Mouse (Mus musculus) regulatory T cell (primary cell): ENCODE results near the gene Abcb5.
"Not testable (repeated sequence)": the region's sequence is repeated elsewhere in the genome, so short reads cannot be mapped to it uniquely, and the experiment has no call there.

Experiments used
- in situ Hi-C: fragments of 300-600 bp; cut with MboI, MseI; formaldehyde crosslinking; loops from one replicate; pipeline ENCODE4 v1.15.1; 2025; ENCODE audit warnings: high pct_unique_total_duplicates

Abcb5 gene

DNA sequence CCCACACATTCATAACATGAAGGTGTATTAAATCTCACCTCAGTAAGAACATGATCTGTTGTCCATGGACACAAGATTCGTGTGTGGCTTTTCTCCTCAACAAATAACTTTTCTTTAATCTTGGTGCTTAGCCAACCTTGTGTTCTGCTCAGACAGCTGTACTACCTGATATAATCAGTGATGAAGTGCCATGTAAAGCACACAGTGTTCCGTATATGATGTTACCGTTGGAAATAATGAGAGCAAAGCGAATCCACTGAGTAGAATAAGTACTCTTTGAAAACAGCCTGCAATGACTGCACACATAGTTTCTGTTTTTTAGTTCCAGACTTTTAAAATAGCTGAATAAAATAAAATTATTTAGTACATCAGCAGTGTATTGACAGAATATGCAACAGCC lies at the start of gene Abcb5:
TSS of gene Abcb5 (minus strand) at position 101 of the 400 bp plus-strand sequence.
- in situ Hi-C loops, result no loop called here

DNA sequence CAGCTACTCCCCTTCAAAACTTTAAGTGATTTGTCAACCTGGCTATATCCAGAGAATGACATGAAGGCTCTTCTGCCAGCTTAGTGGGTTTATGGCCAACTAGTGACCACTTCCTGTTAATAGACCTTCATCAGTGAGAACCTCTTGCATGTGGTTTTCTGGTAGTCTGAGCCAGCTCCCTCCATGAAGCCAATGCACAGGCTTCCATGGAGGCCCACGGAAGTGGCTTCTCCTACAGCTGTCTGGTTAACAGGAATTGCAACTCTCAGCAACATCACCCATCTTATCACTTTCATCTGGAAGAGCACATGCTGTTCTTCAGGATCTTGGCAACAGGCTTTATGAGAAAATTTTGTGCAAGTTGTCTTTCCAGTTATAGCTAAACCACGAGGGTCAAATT lies 33.0 kb upstream of the Abcb5 start:
- in situ Hi-C loops, result no loop called here

DNA sequence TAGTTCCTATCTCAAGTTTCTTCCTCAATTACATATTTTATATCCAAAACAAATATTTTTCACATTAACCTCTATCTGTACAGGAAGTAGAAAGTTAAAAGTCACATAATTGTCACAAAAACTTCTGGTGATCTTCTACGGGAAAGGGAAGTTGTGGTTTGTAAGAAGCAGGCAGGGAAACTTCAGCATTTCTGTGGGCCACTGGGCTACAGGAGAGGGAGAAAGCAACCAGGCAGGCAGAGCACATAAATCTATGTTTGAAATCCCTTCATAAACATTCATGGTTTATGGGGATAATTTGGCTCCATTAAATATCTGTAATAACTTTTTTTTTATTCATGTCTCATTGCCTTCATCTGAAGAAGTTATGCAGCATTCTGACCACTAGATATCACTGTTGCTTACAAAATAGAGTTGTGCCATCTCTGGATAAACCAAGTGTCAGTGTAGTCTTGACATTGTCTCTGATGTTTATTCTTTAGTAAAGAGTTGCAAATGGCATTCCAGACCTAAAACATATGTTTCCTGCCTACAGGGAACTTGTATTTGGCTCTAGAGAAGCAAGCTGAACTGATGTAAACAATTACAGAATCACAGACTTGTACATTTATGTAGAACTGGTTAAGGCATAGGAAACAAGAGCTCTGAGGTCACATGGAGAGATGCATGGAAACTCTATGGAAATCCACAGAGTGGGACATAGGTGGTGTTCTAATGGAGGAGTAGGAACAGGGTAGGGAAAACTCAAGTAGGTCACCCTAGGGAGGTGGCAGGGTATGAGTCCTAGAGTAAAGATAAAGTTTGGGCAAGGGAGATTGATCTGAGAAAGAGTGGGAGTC lies 28.3 kb upstream of the Abcb5 start:
- in situ Hi-C loops, result no loop called here

GRCm38 (mm10) chr12:118984852-118985251 lies 18.6 kb upstream of the Abcb5 start:
- in situ Hi-C loops, result no loop called here

GRCm38 (mm10) chr12:118930386-118931318 lies 35.6 kb downstream of the Abcb5 start:
- in situ Hi-C loops, result no loop called here

GRCm38 (mm10) chr12:118926813-118927281 lies 39.4 kb downstream of the Abcb5 start:
- in situ Hi-C loops, result no loop called here

DNA sequence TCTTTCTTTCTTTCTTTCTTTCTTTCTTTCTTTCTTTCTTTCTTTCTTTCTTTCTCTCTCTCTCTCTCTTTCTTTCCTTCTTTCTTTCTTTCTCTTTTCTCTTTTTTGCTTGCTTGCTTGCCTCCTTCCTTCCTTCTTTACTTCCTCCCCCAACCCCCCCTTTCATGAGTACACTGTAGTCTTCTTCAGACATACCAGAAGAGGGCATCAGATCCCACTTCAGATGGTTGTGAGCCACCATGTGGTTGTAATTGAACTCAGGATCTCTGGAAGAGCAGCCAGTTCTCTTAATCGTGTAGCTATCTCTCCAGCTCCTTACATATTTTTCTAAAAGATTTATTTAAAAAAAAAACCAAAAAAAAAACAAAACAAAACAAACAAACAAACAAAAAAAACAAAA lies 42.3 kb downstream of the Abcb5 start:
- in situ Hi-C loops, result not testable (repeated sequence)

DNA sequence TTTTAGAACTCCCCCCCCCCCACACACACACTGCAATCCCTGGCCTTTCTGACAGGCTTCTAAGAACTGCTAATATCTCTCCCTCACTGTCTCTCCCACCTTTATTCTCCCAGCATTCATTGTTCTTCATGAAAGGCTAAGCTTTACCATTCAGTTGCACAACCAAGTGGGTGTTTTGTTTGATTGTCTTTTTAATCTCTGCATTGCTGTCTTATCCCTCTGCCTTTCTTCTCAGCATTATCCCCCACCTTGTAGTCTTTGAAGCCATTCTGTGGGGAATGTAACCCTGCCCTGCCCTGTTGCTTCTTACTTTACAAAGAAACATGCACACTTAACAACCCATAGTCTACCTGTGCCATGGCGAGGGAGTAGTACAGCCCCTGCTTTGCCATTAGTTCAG lies 48.5 kb downstream of the Abcb5 start:
- in situ Hi-C loops, result no loop called here

- in situ Hi-C loops, result no loop called here
Observed at GRCm38 (mm10) chr12:118910360-118910759, 55.9 kb downstream of the Abcb5 start.

GRCm38 (mm10) chr12:118902249-118902648 lies 64.0 kb downstream of the Abcb5 start:
- in situ Hi-C loops, result no loop called here

GRCm38 (mm10) chr12:118887964-118888363 lies 78.3 kb downstream of the Abcb5 start:
- in situ Hi-C loops, result no loop called here

DNA sequence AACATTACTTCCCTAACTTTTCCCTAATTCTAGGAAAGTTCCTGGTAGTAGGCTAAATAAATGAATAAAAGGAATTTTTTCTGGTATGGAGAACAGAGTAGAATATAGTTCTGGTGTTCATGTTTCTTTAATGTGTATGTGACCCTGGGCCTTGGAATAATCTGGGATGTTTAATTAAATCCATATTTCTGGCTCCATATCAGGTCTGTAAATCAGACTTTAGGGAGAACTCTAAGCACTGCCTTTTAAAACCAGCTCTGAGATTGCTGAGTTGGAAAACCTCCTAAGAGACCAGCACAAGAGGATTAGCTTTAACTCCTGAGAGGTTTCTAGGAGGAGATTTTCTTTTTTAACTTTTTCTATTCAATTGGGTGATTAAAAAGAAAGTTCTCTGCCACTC lies 83.4 kb downstream of the Abcb5 start:
- in situ Hi-C loops, result no loop called here

GRCm38 (mm10) chr12:118872673-118873072 lies 93.5 kb downstream of the Abcb5 start:
- in situ Hi-C loops, result loop anchor here (25.0 kb wide), 1 partner anchor 410 kb away; no protein-coding TSS in a partner anchor

DNA sequence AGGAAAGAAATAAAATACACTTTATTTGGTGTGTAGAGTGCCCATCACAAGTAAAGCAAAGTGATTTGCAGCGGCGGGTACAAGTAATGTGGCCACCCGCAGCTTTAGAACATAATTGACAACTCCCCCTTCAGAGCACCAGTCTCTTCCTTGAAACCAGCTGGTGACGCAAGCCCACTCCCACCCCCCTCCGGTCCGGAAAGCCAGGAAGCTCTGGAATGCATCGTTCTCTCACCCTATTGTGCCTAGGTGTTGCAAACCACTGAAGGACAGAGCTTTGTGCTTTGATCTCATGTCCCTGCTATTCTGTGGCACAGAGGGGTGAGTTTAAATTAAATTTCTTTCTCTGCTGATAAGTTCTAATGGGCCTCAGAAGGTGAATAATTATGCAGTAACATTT lies 110.1 kb downstream of the Abcb5 start:
- in situ Hi-C loops, result loop anchor here (25.0 kb wide), 1 partner anchor 394 kb away; no protein-coding TSS in a partner anchor

DNA sequence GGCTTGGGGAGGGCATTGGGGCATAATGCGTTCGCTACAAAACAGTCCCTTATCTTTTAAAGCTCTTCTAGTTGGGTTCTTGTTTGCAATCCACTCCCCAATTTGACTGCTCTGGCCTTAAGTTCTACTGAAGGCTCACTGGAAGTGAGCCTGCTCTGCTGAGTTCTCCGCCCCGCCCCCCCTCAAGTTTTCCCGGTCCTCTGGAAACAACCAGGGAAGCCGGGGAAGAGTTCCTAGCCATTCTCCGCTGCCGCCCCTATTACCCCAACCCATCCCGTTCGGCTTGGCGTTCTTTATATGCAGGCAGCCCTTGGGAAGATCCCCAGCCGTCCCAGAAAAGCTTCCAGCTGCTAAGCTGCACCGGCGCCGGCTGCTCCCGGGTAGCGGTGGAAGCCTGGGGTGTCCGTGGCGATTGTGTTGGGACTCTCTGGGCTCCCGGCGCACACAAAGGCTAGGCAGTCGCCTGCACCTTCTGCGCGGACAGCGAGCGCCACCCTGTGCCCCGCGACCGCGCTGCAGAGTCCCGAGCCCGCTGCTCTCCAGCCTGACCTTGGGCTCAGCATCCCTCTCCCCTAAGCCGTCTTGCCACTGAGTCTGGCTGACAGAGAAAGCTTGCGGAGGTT lies 111.3 kb downstream of the Abcb5 start:
- in situ Hi-C loops, result loop anchor here (5.0 to 25.0 kb wide), 2 partner anchors 393 to 848 kb away; no protein-coding TSS in a partner anchor

- in situ Hi-C loops, result loop anchor here (5.0 to 25.0 kb wide), 2 partner anchors 392 to 847 kb away; no protein-coding TSS in a partner anchor
Observed at GRCm38 (mm10) chr12:118854401-118854800, 111.8 kb downstream of the Abcb5 start.

- in situ Hi-C loops, result loop anchor here (5.0 to 25.0 kb wide), 2 partner anchors 391 to 846 kb away; no protein-coding TSS in a partner anchor
Observed at GRCm38 (mm10) chr12:118853331-118853730, 112.9 kb downstream of the Abcb5 start.

DNA sequence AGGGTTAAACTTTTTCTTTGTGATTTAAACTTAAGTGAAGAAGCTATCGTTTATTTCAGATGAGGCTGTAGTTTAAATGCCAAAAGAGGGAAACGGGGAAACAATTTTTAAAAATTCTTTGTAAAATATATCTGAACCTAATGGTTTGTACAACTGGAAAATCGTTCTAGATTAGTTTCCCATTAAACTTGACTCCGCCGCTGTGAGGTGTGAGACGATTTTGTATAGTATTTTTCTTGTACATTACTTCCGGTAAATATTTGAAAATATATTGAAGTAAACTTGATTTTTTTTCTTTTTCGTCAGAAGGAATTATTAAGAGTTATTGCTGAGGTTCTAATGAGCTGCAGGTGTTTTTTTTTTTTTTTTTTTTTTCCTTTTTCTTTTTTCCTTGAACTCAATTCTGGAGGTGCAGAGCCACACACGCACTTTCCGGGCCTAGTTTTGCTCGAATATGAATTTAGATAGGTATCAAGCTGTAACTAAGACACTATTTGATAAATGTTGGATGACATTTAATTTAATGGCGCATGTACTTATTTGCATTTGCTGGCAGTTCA lies 115.3 kb downstream of the Abcb5 start:
- in situ Hi-C loops, result loop anchor here (5.0 to 25.0 kb wide), 2 partner anchors 389 to 844 kb away; no protein-coding TSS in a partner anchor

DNA sequence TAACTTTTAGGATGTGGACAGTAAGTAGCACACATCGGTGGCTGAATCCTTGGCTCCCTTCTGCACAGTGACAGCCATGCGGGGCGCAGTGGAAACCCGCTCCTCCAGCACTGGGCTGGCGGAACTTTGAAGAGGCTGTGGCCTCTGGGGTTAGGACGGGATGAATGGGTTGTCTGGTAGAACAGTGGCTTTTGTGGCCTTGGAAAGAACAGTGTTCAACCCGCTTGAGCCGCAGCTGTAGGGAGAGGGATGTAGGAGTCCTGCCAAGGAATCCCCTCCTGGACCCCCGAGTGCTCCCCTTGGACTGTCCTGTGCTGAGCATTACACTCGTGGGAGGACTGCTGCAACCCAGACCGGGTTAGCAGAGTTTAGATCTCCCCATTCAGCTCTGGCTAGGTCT lies 116.2 kb downstream of the Abcb5 start:
- in situ Hi-C loops, result loop anchor here (5.0 to 25.0 kb wide), 2 partner anchors 388 to 843 kb away; no protein-coding TSS in a partner anchor

DNA sequence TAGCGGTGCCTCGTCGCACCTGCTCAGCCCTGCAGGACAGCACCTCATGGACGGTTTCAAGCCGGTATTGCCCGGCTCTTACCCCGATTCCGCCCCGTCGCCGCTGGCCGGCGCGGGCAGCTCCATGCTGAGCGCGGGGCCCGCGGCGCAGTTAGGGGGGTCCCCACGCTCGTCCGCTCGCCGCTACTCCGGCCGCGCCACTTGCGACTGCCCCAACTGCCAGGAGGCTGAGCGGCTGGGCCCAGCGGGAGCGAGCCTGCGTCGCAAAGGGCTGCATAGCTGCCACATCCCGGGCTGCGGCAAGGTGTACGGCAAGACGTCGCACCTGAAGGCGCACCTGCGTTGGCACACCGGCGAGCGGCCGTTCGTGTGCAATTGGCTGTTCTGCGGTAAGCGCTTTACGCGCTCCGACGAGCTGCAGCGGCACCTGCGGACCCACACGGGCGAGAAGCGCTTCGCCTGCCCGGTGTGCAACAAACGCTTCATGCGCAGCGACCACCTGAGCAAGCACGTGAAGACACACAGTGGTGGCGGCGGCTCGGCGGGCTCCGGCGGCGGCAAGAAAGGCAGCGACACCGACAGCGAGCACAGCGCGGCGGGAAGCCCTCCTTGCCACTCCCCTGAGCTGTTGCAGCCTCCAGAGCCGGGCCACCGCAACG lies 116.9 kb downstream of the Abcb5 start:
- in situ Hi-C loops, result no loop called here
